Mouse (Mus musculus): ENCODE results near the gene Smim6.

The Smim6 gene

GRCm38 (mm10) chr11:115933747-115934110, 21.9 kb downstream of the Smim6 start:
- in situ Hi-C loops (cut with MboI), result loop anchor here (5.0 kb wide), 1 partner anchor 74 kb away; no protein-coding TSS in a partner anchor

- in situ Hi-C loops (cut with MboI), result no loop called here
Observed at GRCm38 (mm10) chr11:115939690-115940329, 28.0 kb downstream of the Smim6 start.

- in situ Hi-C loops (cut with MboI), result no loop called here
Observed at GRCm38 (mm10) chr11:115941980-115942379, 30.2 kb downstream of the Smim6 start.

GRCm38 (mm10) chr11:115945247-115945646, 33.4 kb downstream of the Smim6 start:
- in situ Hi-C loops (cut with MboI), result no loop called here

- in situ Hi-C loops (cut with MboI), result no loop called here
Observed at GRCm38 (mm10) chr11:115946221-115946828, 34.5 kb downstream of the Smim6 start.

GRCm38 (mm10) chr11:115948316-115948715, 36.5 kb downstream of the Smim6 start:
- in situ Hi-C loops (cut with MboI), result no loop called here

- in situ Hi-C loops (cut with MboI), result no loop called here
Observed at GRCm38 (mm10) chr11:115950719-115951118, 38.9 kb downstream of the Smim6 start.

- in situ Hi-C loops (cut with MboI), result no loop called here
Observed at GRCm38 (mm10) chr11:115954712-115955111, 42.9 kb downstream of the Smim6 start.

- in situ Hi-C loops (cut with MboI), result no loop called here
Observed at GRCm38 (mm10) chr11:115955195-115955858, 43.5 kb downstream of the Smim6 start.

GRCm38 (mm10) chr11:115956453-115956852, 44.6 kb downstream of the Smim6 start:
- in situ Hi-C loops (cut with MboI), result no loop called here

GRCm38 (mm10) chr11:115957971-115958370, 46.2 kb downstream of the Smim6 start:
- in situ Hi-C loops (cut with MboI), result no loop called here

- in situ Hi-C loops (cut with MboI), result no loop called here
Observed at GRCm38 (mm10) chr11:115959018-115959417, 47.2 kb downstream of the Smim6 start.

GRCm38 (mm10) chr11:115962651-115963412, 51.0 kb downstream of the Smim6 start:
- in situ Hi-C loops (cut with MboI), result no loop called here

Data from mature B cell (primary cell).